Mouse (Mus musculus) midbrain, embryonic 11.5 days (tissue): ENCODE measurements around the gene Slc12a7. TPM values are rescaled to one million over a fixed set of nuclear protein-coding genes. Genes with fewer than 3 reads are reported as not detected.

Source experiments
- ATAC-seq: fragments of 200-750 bp; cut with Nextera tagmentation; 2 replicates; pipeline ENCODE4 v1.8.0; 2017; ENCODE audit warnings: moderate TSS enrichment, moderate library complexity; ENCODE audit not compliant: low FRiP score
- DNase-seq: peaks from one replicate; pipeline ENCODE4 v3.0.0; 2015; ENCODE audit warnings: low spot score; ENCODE audit errors: missing footprints
- H3K27ac ChIP-seq: fragments of 300-500 bp; sonication (generic); 2 replicates; pipeline ENCODE4 v1.5.1; 2014; ENCODE audit warnings: low read depth, low read length
- H3K27me3 ChIP-seq: fragments of 300-500 bp; sonication (generic); 2 replicates; pipeline ENCODE4 v1.6.1; 2014; ENCODE audit warnings: mild to moderate bottlenecking, low read length, moderate library complexity, mixed read lengths; ENCODE audit not compliant: control insufficient read depth, insufficient read depth
- H3K36me3 ChIP-seq: fragments of 300-500 bp; sonication (generic); 2 replicates; pipeline ENCODE4 v1.6.1; 2014; ENCODE audit warnings: mild to moderate bottlenecking, low read length, moderate library complexity, mixed read lengths; ENCODE audit not compliant: control insufficient read depth, insufficient read depth
- H3K4me1 ChIP-seq: fragments of 300-500 bp; sonication (generic); 2 replicates; pipeline ENCODE4 v1.6.1; 2014; ENCODE audit warnings: low read length; ENCODE audit not compliant: control insufficient read depth, insufficient read depth
- H3K4me2 ChIP-seq: fragments of 300-500 bp; sonication (generic); 2 replicates; pipeline ENCODE4 v1.6.1; 2014; ENCODE audit warnings: mild to moderate bottlenecking, moderate library complexity
- H3K4me3 ChIP-seq: fragments of 300-500 bp; sonication (generic); 2 replicates; pipeline ENCODE4 v1.5.1; 2014; ENCODE audit warnings: low read depth, low read length
- H3K9ac ChIP-seq: fragments of 300-500 bp; sonication (generic); 2 replicates; pipeline ENCODE4 v1.6.1; 2014; ENCODE audit warnings: low read length
- H3K9me3 ChIP-seq: fragments of 300-500 bp; sonication (generic); 2 replicates; pipeline ENCODE4 v1.6.1; 2016; ENCODE audit warnings: low read length; ENCODE audit not compliant: control insufficient read depth
- WGBS: fragments of 180-500 bp; shearing (Covaris S2); extraction: QIAGEN DNeasy Blood & Tissue Kit; methylation state at CpG from one replicate; pipeline ENCODE4 v1.1.7; 2014; 5-methylcytosine and 5-hydroxymethylcytosine counted together
- polyA plus RNA-seq: library from polyadenylated mRNA; unstranded; fragments of >200 nt; fragmentation: Nextera tagmentation; extraction: Ambion mirVana; gene quantifications from 2 replicates; pipeline ENCODE4 v1.2.1, GENCODE M21; 2014

The Slc12a7 gene
- polyA plus RNA-seq, 1 experiment from 2014 or later: 38.2 TPM

- no peaks in the 10 kb centered on the region for H3K9me3 ChIP-seq
- DNase-seq (no peak), ATAC-seq (no peak)
- 50% methylated on average over 3 of the region's 3 CpGs for WGBS
- H3K27me3 ChIP-seq: no peaks in the 10 kb centered on the region
- no peak overlapping the region for H3K4me3 ChIP-seq
- no peak overlapping the region for H3K9ac ChIP-seq
- H3K36me3 ChIP-seq: no peaks in the 10 kb centered on the region
- peaks cover 11% of the 10 kb centered on the region for H3K4me1 ChIP-seq
- no peak overlapping the region for H3K27ac ChIP-seq
- H3K4me2 ChIP-seq: no peak overlapping the region
These were observed 38.2 kb downstream of the Slc12a7 start for GRCm38 (mm10) chr13:73771131-73771530.

- no peak overlapping the region for H3K4me3 ChIP-seq
- no peak overlapping the region for H3K9ac ChIP-seq
- WGBS: 62% methylated on average over 2 of the region's 2 CpGs
- no peaks in the 10 kb centered on the region for H3K36me3 ChIP-seq
- no peak overlapping the region for H3K27ac ChIP-seq
- H3K27me3 ChIP-seq: no peaks in the 10 kb centered on the region
- no peak for ATAC-seq
- no peaks in the 10 kb centered on the region for H3K9me3 ChIP-seq
- no peak for DNase-seq
- H3K4me1 ChIP-seq: peaks cover 4% of the 10 kb centered on the region; the same call in 1 of the 2 replicates
- H3K4me2 ChIP-seq: no peak overlapping the region
These were observed 39.8 kb downstream of the Slc12a7 start for GRCm38 (mm10) chr13:73772655-73773054.

GRCm38 (mm10) chr13:73773519-73774205, 40.8 kb downstream of the Slc12a7 start:
- no peak overlapping the region for H3K4me3 ChIP-seq
- no peaks in the 10 kb centered on the region for H3K36me3 ChIP-seq
- H3K9me3 ChIP-seq: no peaks in the 10 kb centered on the region
- H3K27ac ChIP-seq: no peak overlapping the region
- H3K4me1 ChIP-seq: peaks cover 4% of the 10 kb centered on the region; the same call in 1 of the 2 replicates
- H3K27me3 ChIP-seq: no peaks in the 10 kb centered on the region
- H3K9ac ChIP-seq: no peak overlapping the region
- no peak overlapping the region for H3K4me2 ChIP-seq
- no peak for DNase-seq
- WGBS: 51% methylated on average over 4 of the region's 4 CpGs
- no peak for ATAC-seq

GRCm38 (mm10) chr13:73775786-73776185, 42.9 kb downstream of the Slc12a7 start:
- 87% methylated on average over 4 of the region's 4 CpGs for WGBS
- no peak for DNase-seq
- Histone ChIP-seq H3K27ac (no peak overlapping the region), H3K27me3 (no peaks in the 10 kb centered on the region), H3K9me3 (no peaks in the 10 kb centered on the region), H3K4me2 (no peak overlapping the region), H3K4me3 (no peak overlapping the region), H3K4me1 (peaks cover 2% of the 10 kb centered on the region; the same call in 1 of the 2 replicates), H3K36me3 (no peaks in the 10 kb centered on the region), H3K9ac (no peak overlapping the region)
- no peak for ATAC-seq

- no peak overlapping the region for H3K27ac ChIP-seq
- 87% methylated on average over 3 of the region's 3 CpGs for WGBS
- H3K9ac ChIP-seq: no peak overlapping the region
- H3K4me2 ChIP-seq: no peak overlapping the region
- ATAC-seq: no peak
- H3K27me3 ChIP-seq: no peaks in the 10 kb centered on the region
- H3K4me3 ChIP-seq: no peak overlapping the region
- H3K36me3 ChIP-seq: no peaks in the 10 kb centered on the region
- no peaks in the 10 kb centered on the region for H3K9me3 ChIP-seq
- no peak for DNase-seq
- H3K4me1 ChIP-seq: no peaks in the 10 kb centered on the region
These were observed 44.7 kb downstream of the Slc12a7 start for GRCm38 (mm10) chr13:73777578-73777977.

GRCm38 (mm10) chr13:73782486-73782885, 49.6 kb downstream of the Slc12a7 start:
- H3K4me2 ChIP-seq: no peak overlapping the region
- no peak for ATAC-seq
- no peak overlapping the region for H3K4me3 ChIP-seq
- no peak for DNase-seq
- H3K36me3 ChIP-seq: peaks cover 11% of the 10 kb centered on the region
- no peak overlapping the region for H3K9ac ChIP-seq
- no peaks in the 10 kb centered on the region for H3K4me1 ChIP-seq
- 34% methylated on average over 5 of the region's 5 CpGs for WGBS
- no peaks in the 10 kb centered on the region for H3K27me3 ChIP-seq
- no peak overlapping the region for H3K27ac ChIP-seq
- H3K9me3 ChIP-seq: no peaks in the 10 kb centered on the region

GRCm38 (mm10) chr13:73792176-73792575, 59.3 kb downstream of the Slc12a7 start:
- H3K4me3 ChIP-seq: no peak overlapping the region
- H3K27me3 ChIP-seq: no peaks in the 10 kb centered on the region
- no peaks in the 10 kb centered on the region for H3K4me1 ChIP-seq
- no peak overlapping the region for H3K9ac ChIP-seq
- 91% methylated on average over 4 of the region's 4 CpGs for WGBS
- H3K36me3 ChIP-seq: peaks cover 25% of the 10 kb centered on the region
- no peak overlapping the region for H3K27ac ChIP-seq
- DNase-seq (no peak), ATAC-seq (no peak)
- H3K9me3 ChIP-seq: no peaks in the 10 kb centered on the region
- no peak overlapping the region for H3K4me2 ChIP-seq

- no peak overlapping the region for H3K4me3 ChIP-seq
- DNase-seq (no peak), ATAC-seq (no peak)
- peaks cover 27% of the 10 kb centered on the region for H3K36me3 ChIP-seq
- H3K4me1 ChIP-seq: no peaks in the 10 kb centered on the region
- no peak overlapping the region for H3K9ac ChIP-seq
- no peak overlapping the region for H3K4me2 ChIP-seq
- no peaks in the 10 kb centered on the region for H3K9me3 ChIP-seq
- no peak overlapping the region for H3K27ac ChIP-seq
- H3K27me3 ChIP-seq: no peaks in the 10 kb centered on the region
- WGBS: 94% methylated on average over 5 of the region's 5 CpGs
These were observed 60.3 kb downstream of the Slc12a7 start for GRCm38 (mm10) chr13:73793171-73793570.

GRCm38 (mm10) chr13:73799110-73799509, 66.2 kb downstream of the Slc12a7 start:
- Histone ChIP-seq H3K27ac (no peak overlapping the region), H3K4me2 (no peak overlapping the region), H3K36me3 (peaks cover 38% of the 10 kb centered on the region), H3K27me3 (no peaks in the 10 kb centered on the region), H3K4me3 (no peak overlapping the region), H3K9ac (no peak overlapping the region), H3K4me1 (no peaks in the 10 kb centered on the region), H3K9me3 (no peaks in the 10 kb centered on the region)
- ATAC-seq (no peak), DNase-seq (no peak)
- 85% methylated on average over 5 of the region's 5 CpGs for WGBS
